Mouse (Mus musculus): ENCODE data around the gene Crb3. TPM values are rescaled to one million over a fixed set of nuclear protein-coding genes. Genes with fewer than 3 reads are reported as not detected.
A peak's percentile ranks its signal among the peaks of the same experiment; 100 is the strongest.

Crb3 gene
- polyA plus RNA-seq (2015; fragmentation: Nextera tagmentation; extraction: Ambion mirVana), result 74.9 and 82.7 TPM in 2 replicates

DNA sequence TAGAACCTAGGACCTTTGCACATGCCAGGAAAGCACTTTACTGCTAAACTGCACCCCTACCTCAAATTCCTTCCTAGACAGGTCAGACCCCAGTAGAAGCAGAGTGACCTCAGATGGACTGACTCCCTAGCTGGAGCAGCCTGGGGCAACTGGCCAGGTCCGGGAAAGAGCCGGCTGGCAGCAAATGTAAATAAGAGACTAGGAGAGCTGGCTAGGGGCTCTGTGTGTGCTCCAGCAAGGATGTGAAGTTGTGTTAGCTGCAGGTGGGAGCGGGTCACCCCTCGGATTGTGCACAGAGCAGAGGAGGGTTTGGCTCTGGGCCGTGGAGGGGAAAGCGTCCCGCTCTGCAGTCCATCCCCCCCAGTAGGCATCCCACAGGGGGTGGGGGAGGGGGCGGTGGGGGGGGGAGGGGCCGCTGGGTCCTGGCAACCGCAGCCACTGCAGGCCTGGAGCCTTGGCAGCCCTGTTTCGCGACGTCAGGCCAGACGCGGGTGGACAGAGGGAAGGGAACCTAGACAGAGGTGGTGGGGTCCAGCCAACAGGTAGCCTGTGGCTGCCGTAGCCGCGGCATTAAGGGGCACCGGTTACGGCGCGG lies at the start of gene Crb3:
Gene Crb3 (plus strand): TSS at position 215 of the 595 bp plus-strand sequence.
- Histone ChIP-seq H3K9me3 (ENCODE audit: control insufficient read depth, low read length) (no peaks in the 10 kb centered on the region), H3K36me3 (ENCODE audit: control insufficient read depth, insufficient read depth, low read length) (no peaks in the 10 kb centered on the region), H3K4me3 (ENCODE audit: low read depth, low read length) (peak within 1 kb of the TSS; percentile 67), H3K4me1 (replicated peaks; ENCODE audit: control insufficient read depth, insufficient read depth) (no peaks in the 10 kb centered on the region), H3K4me2 (replicated peaks; ENCODE audit: low read depth) (peak within 1 kb of the TSS; percentile 91), H3K27me3 (ENCODE audit: control insufficient read depth, insufficient read depth, low read length) (no peaks in the 10 kb centered on the region), H3K27ac (replicated peaks) (peak within 1 kb of the TSS; percentile 65), H3K9ac (ENCODE audit: low read length) (peak within 1 kb of the TSS; percentile 74)
- 2% methylated on average over 18 of the region's 22 CpGs for WGBS
- TF ChIP-seq CTCF (IDR thresholded peaks at IDR 0.05; ENCODE audit: low read depth) (no peak), EP300 (optimal IDR thresholded peaks at IDR 0.05) (no peak)
- ATAC-seq (ENCODE audit: low FRiP score, low TSS enrichment), result no peak
- peak; percentile 42 for DNase-seq (ENCODE audit: low spot score)

DNA sequence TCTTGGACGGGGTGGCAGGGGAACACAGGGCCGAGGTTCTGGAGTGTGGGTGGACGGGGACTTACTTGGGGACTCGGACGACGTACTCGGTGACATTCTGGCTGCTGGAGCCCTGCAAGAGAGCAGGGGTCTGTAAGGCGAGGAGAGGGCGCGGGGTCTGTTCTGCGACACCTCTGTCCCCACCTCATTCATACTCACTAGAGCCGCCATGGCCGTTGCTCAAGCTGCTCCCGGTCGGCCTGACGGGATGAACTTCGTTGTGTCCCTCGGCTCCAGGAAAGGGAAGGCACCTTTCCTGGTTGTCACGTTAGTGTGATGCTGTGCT lies 48.0 kb upstream of the Crb3 start:
- Histone ChIP-seq H3K36me3 (ENCODE audit: control insufficient read depth, insufficient read depth, low read length) (peaks cover 5% of the 10 kb centered on the region; the same call in 1 of the 2 replicates), H3K9ac (ENCODE audit: low read length) (peak overlapping the region; percentile 73), H3K4me1 (replicated peaks; ENCODE audit: control insufficient read depth, insufficient read depth) (peaks cover 5% of the 10 kb centered on the region; the same call in 1 of the 2 replicates), H3K27me3 (ENCODE audit: control insufficient read depth, insufficient read depth, low read length) (no peaks in the 10 kb centered on the region), H3K9me3 (ENCODE audit: control insufficient read depth, low read length) (no peaks in the 10 kb centered on the region), H3K27ac (replicated peaks) (peak overlapping the region; percentile 85), H3K4me2 (replicated peaks; ENCODE audit: low read depth) (peak overlapping the region; percentile 90), H3K4me3 (ENCODE audit: low read depth, low read length) (peak overlapping the region; percentile 64)
- TF ChIP-seq CTCF (IDR thresholded peaks at IDR 0.05; ENCODE audit: low read depth) (no peak), EP300 (optimal IDR thresholded peaks at IDR 0.05) (no peak)
- WGBS, result 2% methylated on average over 19 of the region's 19 CpGs
- DNase-seq (ENCODE audit: low spot score) (no peak), ATAC-seq (ENCODE audit: low FRiP score, low TSS enrichment) (peak; percentile 26)

DNA sequence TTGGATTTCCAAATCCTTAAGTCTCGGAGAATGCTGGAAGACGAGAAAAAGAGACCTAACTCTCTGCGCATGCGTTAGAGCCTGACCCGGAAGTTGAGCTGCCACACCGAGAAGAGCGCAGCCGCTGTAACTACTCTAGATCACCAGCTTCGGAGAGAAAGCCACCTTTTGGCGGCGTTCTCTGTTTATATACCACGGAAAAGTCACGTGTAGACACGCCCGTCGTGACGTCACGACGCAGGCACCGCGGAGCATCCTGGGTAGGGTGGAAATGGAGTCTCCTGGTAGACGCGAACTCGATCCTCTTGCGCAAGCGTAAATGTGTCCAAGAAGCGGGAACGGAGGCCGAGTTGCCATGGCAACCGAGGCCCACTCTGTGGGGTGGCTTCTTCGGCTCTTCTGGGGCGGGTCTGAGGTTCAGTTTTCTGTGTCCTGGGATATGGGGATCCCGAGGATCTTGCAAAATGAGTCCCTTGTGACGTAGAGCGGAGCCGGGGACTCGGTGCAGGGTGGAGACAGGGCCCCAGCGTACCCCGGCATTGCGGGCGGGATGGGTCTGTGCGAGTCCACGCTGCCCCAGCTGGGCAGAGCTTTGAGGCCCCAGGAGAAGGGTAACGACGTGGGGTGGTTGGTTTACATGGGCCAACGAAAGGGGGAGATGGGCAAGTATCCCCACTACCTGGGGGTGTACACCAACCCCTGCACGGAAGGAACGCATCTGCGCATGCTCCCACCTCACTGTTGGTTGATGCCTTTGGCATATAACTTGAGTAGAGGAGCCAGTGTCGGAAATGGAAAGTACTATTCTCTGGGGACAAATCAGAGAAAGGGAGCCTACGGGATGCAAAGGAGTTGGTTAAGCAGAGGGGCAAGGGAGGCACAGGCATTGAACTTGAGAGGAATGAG lies 47.4 kb upstream of the Crb3 start, which contains the start of the genes Gtf2f1 and Gm17949:
Gene Gtf2f1 (minus strand): TSS at position 53 of the 906 bp plus-strand sequence.
Gene Gm17949 (plus strand): TSS at position 234 of the 906 bp plus-strand sequence.
- ATAC-seq (ENCODE audit: low FRiP score, low TSS enrichment) (peak; percentile 90), DNase-seq (ENCODE audit: low spot score) (peak; percentile 96)
- no peaks in the 10 kb centered on the region for H3K9me3 ChIP-seq (ENCODE audit: control insufficient read depth, low read length)
- peak within 1 kb of the TSS; percentile 64 for H3K4me3 ChIP-seq (ENCODE audit: low read depth, low read length)
- no peaks in the 10 kb centered on the region for H3K27me3 ChIP-seq (ENCODE audit: control insufficient read depth, insufficient read depth, low read length)
- under 1% methylated on average over 51 of the region's 51 CpGs for WGBS
- H3K36me3 ChIP-seq (ENCODE audit: control insufficient read depth, insufficient read depth, low read length), result peaks cover 3% of the 10 kb centered on the region; the same call in 1 of the 2 replicates
- peak within 1 kb of the TSS; percentile 90 for H3K4me2 ChIP-seq (replicated peaks; ENCODE audit: low read depth)
- H3K9ac ChIP-seq (ENCODE audit: low read length), result peak within 1 kb of the TSS; percentile 79
- peak within 1 kb of the TSS; percentile 92 for H3K27ac ChIP-seq (replicated peaks)
- H3K4me1 ChIP-seq (replicated peaks; ENCODE audit: control insufficient read depth, insufficient read depth), result peaks cover 5% of the 10 kb centered on the region; the same call in 1 of the 2 replicates
- no peak for TF ChIP-seq EP300 (optimal IDR thresholded peaks at IDR 0.05)
- peak; percentile 48 for TF ChIP-seq CTCF (IDR thresholded peaks at IDR 0.05; ENCODE audit: low read depth)

DNA sequence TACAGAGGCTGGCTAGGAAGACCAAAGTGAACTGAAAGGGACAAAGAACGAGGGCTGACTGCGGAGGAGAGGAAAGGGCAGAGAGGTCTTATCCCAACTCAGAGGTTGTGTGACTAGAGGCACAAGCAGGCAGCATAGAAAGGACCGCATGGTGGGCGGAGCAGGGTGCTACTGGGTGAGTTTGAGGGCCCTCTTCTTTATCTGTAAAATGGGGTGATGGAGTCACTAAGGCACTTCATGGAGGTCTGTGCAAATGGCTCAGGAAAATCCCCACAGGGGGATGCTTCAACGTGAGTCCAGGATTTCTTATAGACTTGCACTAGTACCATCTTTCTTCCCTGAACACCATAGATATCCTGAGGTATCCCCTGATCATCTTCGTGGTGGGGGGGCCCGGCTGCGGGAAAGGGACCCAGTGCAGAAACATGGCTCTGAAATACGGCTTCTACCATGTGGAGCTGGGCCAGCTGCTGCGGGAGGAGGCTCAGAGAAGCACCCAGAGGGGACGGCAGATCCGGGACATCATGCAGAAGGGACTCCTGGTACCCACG lies 46.6 kb upstream of the Crb3 start:
- Histone ChIP-seq H3K4me2 (replicated peaks; ENCODE audit: low read depth) (peak overlapping the region; percentile 86), H3K27ac (replicated peaks) (peak overlapping the region; percentile 92), H3K9ac (ENCODE audit: low read length) (peak overlapping the region; percentile 79; the same call in 1 of the 2 replicates), H3K27me3 (ENCODE audit: control insufficient read depth, insufficient read depth, low read length) (no peaks in the 10 kb centered on the region), H3K9me3 (ENCODE audit: control insufficient read depth, low read length) (no peaks in the 10 kb centered on the region), H3K4me1 (replicated peaks; ENCODE audit: control insufficient read depth, insufficient read depth) (peaks cover 5% of the 10 kb centered on the region; the same call in 1 of the 2 replicates), H3K36me3 (ENCODE audit: control insufficient read depth, insufficient read depth, low read length) (no peaks in the 10 kb centered on the region), H3K4me3 (ENCODE audit: low read depth, low read length) (peak overlapping the region; percentile 64; the same call in 1 of the 2 replicates)
- TF ChIP-seq EP300 (optimal IDR thresholded peaks at IDR 0.05), result no peak
- no peak for TF ChIP-seq CTCF (IDR thresholded peaks at IDR 0.05; ENCODE audit: low read depth)
- DNase-seq (ENCODE audit: low spot score), result no peak
- WGBS, result 63% methylated on average over 13 of the region's 13 CpGs
- ATAC-seq (ENCODE audit: low FRiP score, low TSS enrichment), result no peak

DNA sequence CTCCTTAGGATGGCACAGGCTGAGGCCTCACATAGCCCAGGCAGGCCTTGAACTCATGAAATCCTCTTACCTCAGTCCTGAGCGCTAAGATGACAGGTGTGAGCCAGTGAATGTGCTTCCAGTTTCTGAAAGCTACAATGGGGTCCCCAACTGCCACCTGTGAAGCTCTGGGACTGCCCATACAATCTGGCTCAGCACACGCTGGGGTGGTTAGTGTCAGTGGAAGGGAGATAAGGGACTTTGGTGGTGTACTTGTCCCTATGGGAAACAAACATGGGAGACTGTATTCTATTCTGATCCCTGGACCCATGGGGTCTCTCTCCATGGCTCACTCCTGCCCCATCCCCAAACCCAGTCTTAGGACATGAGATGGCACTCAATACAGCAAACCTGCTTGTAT lies 39.2 kb upstream of the Crb3 start:
- H3K27me3 ChIP-seq (ENCODE audit: control insufficient read depth, insufficient read depth, low read length), result no peaks in the 10 kb centered on the region
- peaks cover 28% of the 10 kb centered on the region for H3K36me3 ChIP-seq (ENCODE audit: control insufficient read depth, insufficient read depth, low read length)
- no peaks in the 10 kb centered on the region for H3K4me1 ChIP-seq (replicated peaks; ENCODE audit: control insufficient read depth, insufficient read depth)
- no peak overlapping the region for H3K9ac ChIP-seq (ENCODE audit: low read length)
- no peak overlapping the region for H3K27ac ChIP-seq (replicated peaks)
- 71% methylated on average over 2 of the region's 2 CpGs for WGBS
- TF ChIP-seq CTCF (IDR thresholded peaks at IDR 0.05; ENCODE audit: low read depth), result no peak
- TF ChIP-seq EP300 (optimal IDR thresholded peaks at IDR 0.05), result no peak
- H3K4me2 ChIP-seq (replicated peaks; ENCODE audit: low read depth), result no peak overlapping the region
- H3K4me3 ChIP-seq (ENCODE audit: low read depth, low read length), result no peak overlapping the region
- no peak for DNase-seq (ENCODE audit: low spot score)
- H3K9me3 ChIP-seq (ENCODE audit: control insufficient read depth, low read length), result no peaks in the 10 kb centered on the region
- ATAC-seq (ENCODE audit: low FRiP score, low TSS enrichment), result no peak
